Mouse (Mus musculus): Measurements from ENCODE around the gene Upk1a. TPM values are rescaled to one million over a fixed set of nuclear protein-coding genes. Genes with fewer than 3 reads are reported as not detected.

Gene Upk1a
- total and polyA plus RNA-seq, 2 experiments from 2014 or later: 0.84 to 1.5 TPM

GRCm38 (mm10) chr7:30557901-30558514 lies 54.6 kb downstream of the Upk1a start:
- no peaks in the 10 kb centered on the region for H3K9me3 ChIP-seq (ENCODE audit: low read length)
- DNase-seq (ENCODE audit: low spot score) (no peak), ATAC-seq (ENCODE audit: low FRiP score) (no peak)
- peak overlapping the region; percentile 92 for H3K4me2 ChIP-seq (ENCODE audit: low read depth, low read length, poor library complexity, severe bottlenecking)
- no peaks in the 10 kb centered on the region for H3K27me3 ChIP-seq (ENCODE audit: insufficient read depth, low read length)
- peaks cover 9% of the 10 kb centered on the region; the same call in 1 of the 2 replicates for H3K4me1 ChIP-seq (ENCODE audit: insufficient read depth, low read length)
- WGBS: 91% methylated on average over 13 of the region's 13 CpGs
- TF ChIP-seq CTCF (IDR thresholded peaks at IDR 0.05): no peak
- H3K27ac ChIP-seq (ENCODE audit: low read depth, low read length): no peak overlapping the region
- H3K4me3 ChIP-seq (ENCODE audit: low read depth, low read length): no peak overlapping the region
- no peak overlapping the region for H3K9ac ChIP-seq (replicated peaks; ENCODE audit: low read length, poor library complexity, severe bottlenecking)
- H3K36me3 ChIP-seq (ENCODE audit: insufficient read depth, low read length): peaks cover 20% of the 10 kb centered on the region

GRCm38 (mm10) chr7:30556894-30557536 lies 55.6 kb downstream of the Upk1a start:
- H3K4me2 ChIP-seq (ENCODE audit: low read depth, low read length, poor library complexity, severe bottlenecking): no peak overlapping the region
- WGBS: 95% methylated on average over 18 of the region's 18 CpGs
- DNase-seq (ENCODE audit: low spot score): no peak

GRCm38 (mm10) chr7:30553810-30554584 lies 58.6 kb downstream of the Upk1a start:
- H3K27me3 ChIP-seq (ENCODE audit: insufficient read depth, low read length): no peaks in the 10 kb centered on the region
- WGBS: 87% methylated on average over 22 of the region's 22 CpGs
- H3K27ac ChIP-seq (ENCODE audit: low read depth, low read length): no peak overlapping the region
- no peaks in the 10 kb centered on the region for H3K9me3 ChIP-seq (ENCODE audit: low read length)
- peak overlapping the region; percentile 76 for H3K4me2 ChIP-seq (ENCODE audit: low read depth, low read length, poor library complexity, severe bottlenecking)
- no peak overlapping the region for H3K4me3 ChIP-seq (ENCODE audit: low read depth, low read length)
- H3K9ac ChIP-seq (replicated peaks; ENCODE audit: low read length, poor library complexity, severe bottlenecking): peak overlapping the region; percentile 62; the same call in 1 of the 2 replicates
- ATAC-seq (ENCODE audit: low FRiP score) (no peak), DNase-seq (ENCODE audit: low spot score) (no peak)
- no peak for TF ChIP-seq CTCF (IDR thresholded peaks at IDR 0.05)
- H3K36me3 ChIP-seq (ENCODE audit: insufficient read depth, low read length): peaks cover 20% of the 10 kb centered on the region
- H3K4me1 ChIP-seq (ENCODE audit: insufficient read depth, low read length): peaks cover 9% of the 10 kb centered on the region; the same call in 1 of the 2 replicates

More at GRCm38 (mm10) chr7:30556894-30557536, 55.6 kb downstream of the Upk1a start:
- Histone ChIP-seq H3K9me3 (ENCODE audit: low read length) (no peaks in the 10 kb centered on the region), H3K27ac (ENCODE audit: low read depth, low read length) (no peak overlapping the region), H3K9ac (replicated peaks; ENCODE audit: low read length, poor library complexity, severe bottlenecking) (no peak overlapping the region), H3K27me3 (ENCODE audit: insufficient read depth, low read length) (no peaks in the 10 kb centered on the region), H3K36me3 (ENCODE audit: insufficient read depth, low read length) (peaks cover 20% of the 10 kb centered on the region), H3K4me3 (ENCODE audit: low read depth, low read length) (no peak overlapping the region), H3K4me1 (ENCODE audit: insufficient read depth, low read length) (peaks cover 9% of the 10 kb centered on the region; the same call in 1 of the 2 replicates)
- no peak for ATAC-seq (ENCODE audit: low FRiP score)
- peak; percentile 44 for TF ChIP-seq CTCF (IDR thresholded peaks at IDR 0.05)

Small RNA genes lying within 50 kb of the gene (microRNA-seq; reads per million reads assigned to microRNA genes)
- not detected for gene Mir3569 (ENCODE audit: borderline number of aligned reads)

Other genes starting within 250 kb of the Upk1a start
Only the 30 nearest of the 32 such genes appear.
- gene Tyrobp, start 199.1 kb downstream of the Upk1a start, total RNA-seq (2014; rRNA removed): 20.6 and 23.5 TPM in 2 replicates
- gene Tyrobp, start 199.1 kb downstream of the Upk1a start, polyA plus RNA-seq (2015; fragmentation: Nextera tagmentation; extraction: Ambion mirVana): 43.7 and 46.5 TPM in 2 replicates
- gene Hcst, start 193.0 kb downstream of the Upk1a start, total RNA-seq (2014; rRNA removed): not detected in 2 replicates
- gene Hcst, start 193.0 kb downstream of the Upk1a start, polyA plus RNA-seq (2015; fragmentation: Nextera tagmentation; extraction: Ambion mirVana): 0.54 and 0.76 TPM in 2 replicates
- gene Nfkbid, start 191.1 kb downstream of the Upk1a start, total RNA-seq (2014; rRNA removed): 2.1 and 2.2 TPM in 2 replicates
- gene Nfkbid, start 191.1 kb downstream of the Upk1a start, polyA plus RNA-seq (2015; fragmentation: Nextera tagmentation; extraction: Ambion mirVana): 2.2 and 2.8 TPM in 2 replicates
- 923 and 924 TPM in 2 replicates for gene Aplp1, start 167.3 kb downstream of the Upk1a start, total RNA-seq (2014; rRNA removed)
- 811 and 814 TPM in 2 replicates for gene Aplp1, start 167.3 kb downstream of the Upk1a start, polyA plus RNA-seq (2015; fragmentation: Nextera tagmentation; extraction: Ambion mirVana)
- gene Kirrel2, start 155.2 kb downstream of the Upk1a start, total RNA-seq (2014; rRNA removed): 0.99 and 4.9 TPM in 2 replicates
- gene Kirrel2, start 155.2 kb downstream of the Upk1a start, polyA plus RNA-seq (2015; fragmentation: Nextera tagmentation; extraction: Ambion mirVana): 0.32 and 0.43 TPM in 2 replicates
- gene Nphs1, start 154.5 kb downstream of the Upk1a start, total RNA-seq (2014; rRNA removed): 0.33 TPM in 1 of 2 replicates, not detected in the other
- gene Nphs1, start 154.5 kb downstream of the Upk1a start, polyA plus RNA-seq (2015; fragmentation: Nextera tagmentation; extraction: Ambion mirVana): 0.11 TPM in 1 of 2 replicates, not detected in the other
- not detected in 2 replicates for gene Prodh2, start 119.2 kb downstream of the Upk1a start, total RNA-seq (2014; rRNA removed)
- not detected in 2 replicates for gene Prodh2, start 119.2 kb downstream of the Upk1a start, polyA plus RNA-seq (2015; fragmentation: Nextera tagmentation; extraction: Ambion mirVana)
- 67.0 and 68.2 TPM in 2 replicates for gene Arhgap33, start 77.8 kb downstream of the Upk1a start, total RNA-seq (2014; rRNA removed)
- 113 TPM in 2 replicates for gene Arhgap33, start 77.8 kb downstream of the Upk1a start, polyA plus RNA-seq (2015; fragmentation: Nextera tagmentation; extraction: Ambion mirVana)
- gene Hspb6, start 60.7 kb downstream of the Upk1a start, total RNA-seq (2014; rRNA removed): 5.9 and 6.2 TPM in 2 replicates
- gene Hspb6, start 60.7 kb downstream of the Upk1a start, polyA plus RNA-seq (2015; fragmentation: Nextera tagmentation; extraction: Ambion mirVana): 13.4 and 13.5 TPM in 2 replicates
- 15.2 and 23.3 TPM in 2 replicates for gene Proser3, start 60.5 kb downstream of the Upk1a start, total RNA-seq (2014; rRNA removed)
- gene Proser3, start 60.5 kb downstream of the Upk1a start, polyA plus RNA-seq (2015; fragmentation: Nextera tagmentation; extraction: Ambion mirVana): 3.3 and 3.4 TPM in 2 replicates
- 15.7 and 32.0 TPM in 2 replicates for gene Lin37, start 53.0 kb downstream of the Upk1a start, total RNA-seq (2014; rRNA removed)
- gene Lin37, start 53.0 kb downstream of the Upk1a start, polyA plus RNA-seq (2015; fragmentation: Nextera tagmentation; extraction: Ambion mirVana): 53.5 and 54.1 TPM in 2 replicates
- gene U2af1l4, start 49.5 kb downstream of the Upk1a start, total RNA-seq (2014; rRNA removed): 54.7 and 64.2 TPM in 2 replicates
- gene U2af1l4, start 49.5 kb downstream of the Upk1a start, polyA plus RNA-seq (2015; fragmentation: Nextera tagmentation; extraction: Ambion mirVana): 96.4 and 97.0 TPM in 2 replicates
- 6.0 and 8.4 TPM in 2 replicates for gene Gm49396, start 49.5 kb downstream of the Upk1a start, total RNA-seq (2014; rRNA removed)
- gene Gm49396, start 49.5 kb downstream of the Upk1a start, polyA plus RNA-seq (2015; fragmentation: Nextera tagmentation; extraction: Ambion mirVana): 4.9 and 7.2 TPM in 2 replicates
- 63.8 and 133 TPM in 2 replicates for gene Psenen, start 49.2 kb downstream of the Upk1a start, total RNA-seq (2014; rRNA removed)
- 135 and 144 TPM in 2 replicates for gene Psenen, start 49.2 kb downstream of the Upk1a start, polyA plus RNA-seq (2015; fragmentation: Nextera tagmentation; extraction: Ambion mirVana)
- 0.99 and 1.9 TPM in 2 replicates for gene Igflr1, start 47.4 kb downstream of the Upk1a start, total RNA-seq (2014; rRNA removed)
- gene Igflr1, start 47.4 kb downstream of the Upk1a start, polyA plus RNA-seq (2015; fragmentation: Nextera tagmentation; extraction: Ambion mirVana): 3.1 and 5.6 TPM in 2 replicates
- 38.8 and 39.5 TPM in 2 replicates for gene Kmt2b, start 24.1 kb downstream of the Upk1a start, total RNA-seq (2014; rRNA removed)
- 5.3 and 8.3 TPM in 2 replicates for gene Kmt2b, start 24.1 kb downstream of the Upk1a start, polyA plus RNA-seq (2015; fragmentation: Nextera tagmentation; extraction: Ambion mirVana)
- not detected in 2 replicates for gene Zbtb32, start 13.9 kb downstream of the Upk1a start, total RNA-seq (2014; rRNA removed)
- gene Zbtb32, start 13.9 kb downstream of the Upk1a start, polyA plus RNA-seq (2015; fragmentation: Nextera tagmentation; extraction: Ambion mirVana): 0.22 and 0.39 TPM in 2 replicates
- 310 and 337 TPM in 2 replicates for gene Cox6b1, start 13.3 kb upstream of the Upk1a start, total RNA-seq (2014; rRNA removed)
- 1,351 and 1,409 TPM in 2 replicates for gene Cox6b1, start 13.3 kb upstream of the Upk1a start, polyA plus RNA-seq (2015; fragmentation: Nextera tagmentation; extraction: Ambion mirVana)
- 1.2 TPM in 1 of 2 replicates, not detected in the other for gene Etv2, start 23.0 kb upstream of the Upk1a start, total RNA-seq (2014; rRNA removed)
- gene Etv2, start 23.0 kb upstream of the Upk1a start, polyA plus RNA-seq (2015; fragmentation: Nextera tagmentation; extraction: Ambion mirVana): 0.15 TPM in 1 of 2 replicates, not detected in the other
- 163 and 185 TPM in 2 replicates for gene Rbm42, start 37.5 kb upstream of the Upk1a start, total RNA-seq (2014; rRNA removed)
- gene Rbm42, start 37.5 kb upstream of the Upk1a start, polyA plus RNA-seq (2015; fragmentation: Nextera tagmentation; extraction: Ambion mirVana): 120 and 123 TPM in 2 replicates
- 17.9 and 22.7 TPM in 2 replicates for gene Haus5, start 52.1 kb upstream of the Upk1a start, total RNA-seq (2014; rRNA removed)
- 19.8 and 20.0 TPM in 2 replicates for gene Haus5, start 52.1 kb upstream of the Upk1a start, polyA plus RNA-seq (2015; fragmentation: Nextera tagmentation; extraction: Ambion mirVana)
- not detected in 2 replicates for gene Pmis2, start 58.8 kb upstream of the Upk1a start, total RNA-seq (2014; rRNA removed)
- gene Pmis2, start 58.8 kb upstream of the Upk1a start, polyA plus RNA-seq (2015; fragmentation: Nextera tagmentation; extraction: Ambion mirVana): not detected in 2 replicates
- gene 2200002J24Rik, start 86.1 kb upstream of the Upk1a start, total RNA-seq (2014; rRNA removed): not detected in 2 replicates
- not detected in 2 replicates for gene 2200002J24Rik, start 86.1 kb upstream of the Upk1a start, polyA plus RNA-seq (2015; fragmentation: Nextera tagmentation; extraction: Ambion mirVana)
- 0.82 and 2.3 TPM in 2 replicates for gene Atp4a, start 99.4 kb upstream of the Upk1a start, total RNA-seq (2014; rRNA removed)
- 2.7 and 2.8 TPM in 2 replicates for gene Atp4a, start 99.4 kb upstream of the Upk1a start, polyA plus RNA-seq (2015; fragmentation: Nextera tagmentation; extraction: Ambion mirVana)
- 166 and 167 TPM in 2 replicates for gene Tmem147, start 116.7 kb upstream of the Upk1a start, total RNA-seq (2014; rRNA removed)
- gene Tmem147, start 116.7 kb upstream of the Upk1a start, polyA plus RNA-seq (2015; fragmentation: Nextera tagmentation; extraction: Ambion mirVana): 290 and 318 TPM in 2 replicates
- not detected in 2 replicates for gene Gapdhs, start 130.8 kb upstream of the Upk1a start, total RNA-seq (2014; rRNA removed)
- gene Gapdhs, start 130.8 kb upstream of the Upk1a start, polyA plus RNA-seq (2015; fragmentation: Nextera tagmentation; extraction: Ambion mirVana): 0.79 and 0.80 TPM in 2 replicates
- gene Sbsn, start 138.6 kb upstream of the Upk1a start, total RNA-seq (2014; rRNA removed): 2.4 and 4.0 TPM in 2 replicates
- gene Sbsn, start 138.6 kb upstream of the Upk1a start, polyA plus RNA-seq (2015; fragmentation: Nextera tagmentation; extraction: Ambion mirVana): 1.8 and 4.1 TPM in 2 replicates
- gene Dmkn, start 150.9 kb upstream of the Upk1a start, total RNA-seq (2014; rRNA removed): 0.71 and 7.9 TPM in 2 replicates
- 4.5 and 4.9 TPM in 2 replicates for gene Dmkn, start 150.9 kb upstream of the Upk1a start, polyA plus RNA-seq (2015; fragmentation: Nextera tagmentation; extraction: Ambion mirVana)
- gene Krtdap, start 175.0 kb upstream of the Upk1a start, total RNA-seq (2014; rRNA removed): 4.8 and 19.2 TPM in 2 replicates
- 1.2 and 1.6 TPM in 2 replicates for gene Krtdap, start 175.0 kb upstream of the Upk1a start, polyA plus RNA-seq (2015; fragmentation: Nextera tagmentation; extraction: Ambion mirVana)
- gene Ffar2, start 210.9 kb upstream of the Upk1a start, total RNA-seq (2014; rRNA removed): not detected in 2 replicates
- 0.07 and 0.25 TPM in 2 replicates for gene Ffar2, start 210.9 kb upstream of the Upk1a start, polyA plus RNA-seq (2015; fragmentation: Nextera tagmentation; extraction: Ambion mirVana)

Measured in midbrain, postnatal 0 days (tissue).